Mouse (Mus musculus): ENCODE measurements at regions not wholly inside any gene's neighbourhood (a gene's known extent, or its start where the extent isn't known, plus 50 kb on each side); places are given as distances from the start of the nearest gene placed in this dataset.

DNA sequence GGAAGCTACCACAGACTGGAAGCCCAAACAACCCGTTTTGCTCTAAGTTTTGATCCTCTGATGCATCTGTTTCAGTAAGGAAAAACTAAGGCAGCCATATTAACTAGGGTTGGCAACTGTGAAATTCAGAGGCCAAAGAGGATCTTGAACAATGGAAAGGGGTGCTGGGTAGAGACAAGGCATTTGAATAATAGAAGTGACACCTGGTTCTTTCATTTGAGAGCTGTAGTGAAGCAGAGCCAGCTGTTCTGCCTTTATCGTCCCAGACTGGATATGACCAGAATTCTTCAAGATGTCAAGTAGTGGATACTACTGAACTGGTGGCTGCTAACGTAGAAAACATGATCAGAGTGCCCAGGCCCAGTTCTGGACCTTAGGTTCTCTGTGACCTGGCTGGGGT, 94.4 kb upstream of the Ercc6l2 start:
- Histone ChIP-seq H3K4me3 (ENCODE audit: low read depth, low read length) (no peak overlapping the region), H3K4me1 (ENCODE audit: insufficient read depth, low read depth, low read length) (peaks cover 44% of the 10 kb centered on the region; the same call in 1 of the 2 replicates), H3K4me2 (replicated peaks; ENCODE audit: low read depth, low read length) (no peak overlapping the region), H3K9ac (replicated peaks; ENCODE audit: low read depth) (no peak overlapping the region), H3K36me3 (ENCODE audit: insufficient read depth, low read length) (no peaks in the 10 kb centered on the region), H3K27me3 (replicated peaks; ENCODE audit: insufficient read depth, low read length) (no peaks in the 10 kb centered on the region), H3K9me3 (ENCODE audit: low read length) (no peaks in the 10 kb centered on the region), H3K27ac (ENCODE audit: low read length) (peak overlapping the region; percentile 83)
- DNase-seq (ENCODE audit: low spot score) (no peak), ATAC-seq (no peak)
- WGBS, result 34% methylated on average over 3 of the region's 3 CpGs
- peak; percentile 7; the same call in 1 of the 2 replicates for TF ChIP-seq EP300 (IDR thresholded peaks at IDR 0.05)
- TF ChIP-seq CTCF (IDR thresholded peaks at IDR 0.05), result no peak

DNA sequence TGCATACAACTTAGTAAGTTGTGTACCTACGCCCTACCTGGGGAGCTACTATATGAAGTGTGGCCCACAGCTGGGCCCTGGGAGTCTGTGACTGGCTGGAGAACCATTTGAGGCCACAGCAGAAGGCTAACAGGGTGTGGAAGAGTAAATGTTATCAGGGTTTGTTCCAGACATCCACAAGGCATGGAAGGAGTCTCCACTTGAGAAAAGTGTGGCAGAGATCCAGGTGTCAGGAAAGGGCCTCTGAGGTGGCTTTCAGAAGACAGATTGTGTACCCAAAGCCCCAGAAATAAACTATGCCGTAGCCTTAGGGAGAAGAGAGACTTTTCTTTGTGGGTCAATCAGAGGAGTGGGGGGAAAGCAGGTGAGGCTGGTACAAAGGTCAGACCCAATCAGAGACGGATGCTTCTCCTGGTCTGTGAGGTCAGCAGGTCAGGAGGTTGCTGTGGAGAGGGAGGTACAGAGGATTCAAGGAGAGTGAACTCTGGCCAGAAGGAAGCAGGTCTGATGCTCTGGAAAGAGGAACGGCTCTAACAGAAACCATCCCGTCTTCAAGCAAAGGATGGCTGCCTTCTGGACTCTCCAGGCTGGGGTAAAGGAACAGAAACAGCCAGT, 93.9 kb upstream of the Ercc6l2 start:
- peak overlapping the region; percentile 83; the same call in 1 of the 2 replicates for H3K27ac ChIP-seq (ENCODE audit: low read length)
- no peak overlapping the region for H3K9ac ChIP-seq (replicated peaks; ENCODE audit: low read depth)
- no peaks in the 10 kb centered on the region for H3K9me3 ChIP-seq (ENCODE audit: low read length)
- no peak for TF ChIP-seq CTCF (IDR thresholded peaks at IDR 0.05)
- TF ChIP-seq EP300 (IDR thresholded peaks at IDR 0.05), result peak; percentile 41
- peaks cover 44% of the 10 kb centered on the region; the same call in 1 of the 2 replicates for H3K4me1 ChIP-seq (ENCODE audit: insufficient read depth, low read depth, low read length)
- H3K4me3 ChIP-seq (ENCODE audit: low read depth, low read length), result no peak overlapping the region
- no peaks in the 10 kb centered on the region for H3K36me3 ChIP-seq (ENCODE audit: insufficient read depth, low read length)
- WGBS, result 52% methylated on average over 5 of the region's 5 CpGs
- no peak overlapping the region for H3K4me2 ChIP-seq (replicated peaks; ENCODE audit: low read depth, low read length)
- DNase-seq (ENCODE audit: low spot score) (peak; percentile 60), ATAC-seq (peak; percentile 20)
- no peaks in the 10 kb centered on the region for H3K27me3 ChIP-seq (replicated peaks; ENCODE audit: insufficient read depth, low read length)

DNA sequence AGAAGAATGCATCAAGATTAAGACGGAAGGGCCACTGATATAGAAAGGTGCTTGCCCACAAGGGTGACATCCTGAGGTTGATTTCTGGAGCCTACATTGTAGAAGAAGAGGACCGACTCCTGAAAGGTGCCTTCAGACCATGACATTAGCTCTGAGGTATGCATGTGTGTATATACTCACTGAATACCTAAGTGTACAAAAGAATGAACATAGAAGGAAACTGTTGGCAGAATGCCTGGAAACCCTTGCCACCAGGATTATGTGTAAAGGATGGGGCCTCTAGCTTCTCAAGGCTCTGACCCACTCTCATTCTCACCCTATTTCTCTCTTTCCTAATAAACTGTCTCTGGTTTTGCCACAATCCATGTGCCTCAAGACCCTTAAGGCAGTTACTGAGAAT, 90.7 kb upstream of the Ercc6l2 start:
- Histone ChIP-seq H3K27ac (ENCODE audit: low read length) (peak overlapping the region; percentile 33; the same call in 1 of the 2 replicates), H3K27me3 (replicated peaks; ENCODE audit: insufficient read depth, low read length) (no peaks in the 10 kb centered on the region), H3K4me3 (ENCODE audit: low read depth, low read length) (no peak overlapping the region), H3K4me1 (ENCODE audit: insufficient read depth, low read depth, low read length) (peaks cover 29% of the 10 kb centered on the region; the same call in 1 of the 2 replicates), H3K4me2 (replicated peaks; ENCODE audit: low read depth, low read length) (no peak overlapping the region), H3K36me3 (ENCODE audit: insufficient read depth, low read length) (no peaks in the 10 kb centered on the region), H3K9me3 (ENCODE audit: low read length) (no peaks in the 10 kb centered on the region), H3K9ac (replicated peaks; ENCODE audit: low read depth) (no peak overlapping the region)
- DNase-seq (ENCODE audit: low spot score) (peak; percentile 80), ATAC-seq (peak; percentile 56)
- WGBS, result 61% methylated on average over 2 of the region's 2 CpGs
- TF ChIP-seq EP300 (IDR thresholded peaks at IDR 0.05), result peak; percentile 62; the same call in 1 of the 2 replicates
- no peak for TF ChIP-seq CTCF (IDR thresholded peaks at IDR 0.05)

DNA sequence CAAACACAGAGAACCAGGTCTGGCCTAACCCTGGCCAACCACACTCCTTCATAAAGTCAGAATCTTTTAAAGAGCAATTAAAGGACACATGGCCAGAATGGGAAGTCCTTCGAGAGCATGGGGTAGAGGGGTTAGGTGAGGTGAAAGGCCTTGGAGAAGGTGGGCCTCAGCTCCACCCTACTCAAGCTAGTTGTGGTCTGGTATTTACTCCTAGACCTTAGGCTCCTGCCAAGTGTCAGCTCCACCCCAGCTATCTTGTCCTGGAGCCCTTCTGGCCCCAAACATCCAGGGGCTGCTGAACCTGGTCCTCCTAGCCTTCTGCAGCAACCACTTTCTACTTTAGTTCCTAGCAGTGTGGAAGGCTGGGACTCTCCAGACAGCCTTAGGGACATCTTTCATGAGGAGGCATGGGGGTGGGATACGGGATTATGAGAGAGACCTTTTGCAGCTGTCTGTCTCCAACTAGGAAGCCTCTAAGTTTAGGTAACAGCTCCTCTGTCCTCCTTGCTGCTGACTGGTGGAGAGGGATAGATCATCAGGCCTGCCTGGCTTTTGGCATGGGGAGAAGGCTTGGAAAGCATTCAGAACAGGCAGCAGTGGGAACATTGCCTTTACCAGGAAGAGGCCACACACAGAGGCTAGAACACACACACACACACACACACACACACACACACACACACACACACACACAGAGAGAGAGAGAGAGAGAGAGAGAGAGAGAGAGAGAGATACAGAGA, 90.0 kb upstream of the Ercc6l2 start:
- TF ChIP-seq CTCF (IDR thresholded peaks at IDR 0.05), result no peak
- no peak for TF ChIP-seq EP300 (IDR thresholded peaks at IDR 0.05)
- DNase-seq (ENCODE audit: low spot score), result peak; percentile 57

DNA sequence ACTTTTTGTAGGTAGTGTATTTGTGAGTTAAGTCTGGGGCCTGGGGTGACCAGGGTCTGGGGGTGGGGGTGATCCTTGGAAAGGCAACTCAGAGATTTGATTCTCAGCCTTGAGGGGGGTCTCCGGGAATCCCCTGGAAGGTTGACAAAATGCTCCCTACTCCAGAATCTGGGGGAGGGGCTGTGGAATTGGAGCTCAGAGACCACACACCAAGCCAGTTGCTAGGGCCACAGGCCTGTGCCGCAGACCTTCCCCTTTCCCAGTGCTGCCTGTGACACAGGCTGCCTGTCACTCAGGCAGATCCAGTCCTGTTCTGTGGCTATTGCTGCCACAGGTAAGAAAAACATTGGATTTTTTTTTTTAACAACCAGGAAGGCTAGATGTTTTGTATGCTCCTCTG, 89.0 kb upstream of the Ercc6l2 start:
- ATAC-seq, result peak; percentile 40
- Histone ChIP-seq H3K9ac (replicated peaks; ENCODE audit: low read depth) (no peak overlapping the region), H3K27ac (ENCODE audit: low read length) (peak overlapping the region; percentile 51), H3K36me3 (ENCODE audit: insufficient read depth, low read length) (no peaks in the 10 kb centered on the region), H3K27me3 (replicated peaks; ENCODE audit: insufficient read depth, low read length) (no peaks in the 10 kb centered on the region), H3K9me3 (ENCODE audit: low read length) (no peaks in the 10 kb centered on the region), H3K4me1 (ENCODE audit: insufficient read depth, low read depth, low read length) (peaks cover 14% of the 10 kb centered on the region; the same call in 1 of the 2 replicates), H3K4me2 (replicated peaks; ENCODE audit: low read depth, low read length) (no peak overlapping the region), H3K4me3 (ENCODE audit: low read depth, low read length) (no peak overlapping the region)
- TF ChIP-seq CTCF (IDR thresholded peaks at IDR 0.05) (no peak), EP300 (IDR thresholded peaks at IDR 0.05) (no peak)
- 24% methylated on average over 2 of the region's 2 CpGs for WGBS
- peak; percentile 44 for DNase-seq (ENCODE audit: low spot score)

More for the DNA sequence above, 90.0 kb upstream of the Ercc6l2 start:
- H3K27ac ChIP-seq (ENCODE audit: low read length), result peak overlapping the region; percentile 33; the same call in 1 of the 2 replicates
- H3K4me2 ChIP-seq (replicated peaks; ENCODE audit: low read depth, low read length), result no peak overlapping the region
- no peak overlapping the region for H3K9ac ChIP-seq (replicated peaks; ENCODE audit: low read depth)
- H3K9me3 ChIP-seq (ENCODE audit: low read length), result no peaks in the 10 kb centered on the region
- WGBS, result 53% methylated on average over 2 of the region's 2 CpGs
- no peaks in the 10 kb centered on the region for H3K36me3 ChIP-seq (ENCODE audit: insufficient read depth, low read length)
- peak; percentile 30; the same call in 1 of the 2 replicates for ATAC-seq
- no peaks in the 10 kb centered on the region for H3K27me3 ChIP-seq (replicated peaks; ENCODE audit: insufficient read depth, low read length)
- no peak overlapping the region for H3K4me3 ChIP-seq (ENCODE audit: low read depth, low read length)
- peaks cover 24% of the 10 kb centered on the region; the same call in 1 of the 2 replicates for H3K4me1 ChIP-seq (ENCODE audit: insufficient read depth, low read depth, low read length)

DNA sequence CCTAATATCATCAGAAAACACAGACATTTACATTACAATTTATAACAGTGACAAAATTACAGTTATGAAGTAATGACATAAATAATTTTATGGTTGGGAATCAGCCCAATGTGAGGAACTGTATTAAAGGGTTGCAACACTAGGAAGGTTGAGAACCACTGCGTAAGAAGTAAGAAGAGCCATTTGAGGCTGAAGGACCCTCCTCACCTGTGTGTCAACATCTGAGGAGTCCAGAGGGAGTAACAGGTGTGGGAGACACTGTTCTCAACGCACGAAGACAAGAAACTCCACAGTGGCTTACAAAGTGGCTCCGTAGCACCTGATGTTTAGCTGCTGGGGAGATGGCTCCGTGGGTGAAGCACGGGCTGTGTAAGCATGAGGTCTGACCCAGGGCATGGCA, 88.5 kb upstream of the Ercc6l2 start:
- no peak overlapping the region for H3K4me3 ChIP-seq (ENCODE audit: low read depth, low read length)
- no peak overlapping the region for H3K4me2 ChIP-seq (replicated peaks; ENCODE audit: low read depth, low read length)
- no peak overlapping the region for H3K27ac ChIP-seq (ENCODE audit: low read length)
- H3K9me3 ChIP-seq (ENCODE audit: low read length), result no peaks in the 10 kb centered on the region
- no peak overlapping the region for H3K9ac ChIP-seq (replicated peaks; ENCODE audit: low read depth)
- H3K4me1 ChIP-seq (ENCODE audit: insufficient read depth, low read depth, low read length), result peaks cover 14% of the 10 kb centered on the region; the same call in 1 of the 2 replicates
- H3K36me3 ChIP-seq (ENCODE audit: insufficient read depth, low read length), result no peaks in the 10 kb centered on the region
- TF ChIP-seq CTCF (IDR thresholded peaks at IDR 0.05), result no peak
- TF ChIP-seq EP300 (IDR thresholded peaks at IDR 0.05), result no peak; the same call in none of the 2 replicates
- ATAC-seq (peak; percentile 65), DNase-seq (ENCODE audit: low spot score) (peak; percentile 73)
- 61% methylated on average over 6 of the region's 6 CpGs for WGBS
- H3K27me3 ChIP-seq (replicated peaks; ENCODE audit: insufficient read depth, low read length), result no peaks in the 10 kb centered on the region

All from lung, postnatal 0 days (tissue).